Mouse (Mus musculus) activated CD4-positive, CD25-positive, alpha-beta regulatory T cell, adult 9 weeks (primary cell): ENCODE data around the gene 1110012L19Rik. TPM values are rescaled to one million over a fixed set of nuclear protein-coding genes. Genes with fewer than 3 reads are reported as not detected.

Experiments
- polyA plus RNA-seq: library from polyadenylated mRNA; unstranded; fragments of 100-300 nt; shearing (Covaris generic); gene quantifications from one replicate; pipeline ENCODE4 v1.2.1, GENCODE M21; 2017

The 1110012L19Rik gene
- polyA plus RNA-seq = 34.1 TPM

GRCm38 (mm10) chrX:70385276-70385961 lies at the start of gene 1110012L19Rik:
1110012L19Rik (plus strand) TSS chrX:70385877.

GRCm38 (mm10) chrX:70364661-70365613 lies 20.7 kb upstream of the 1110012L19Rik start, which contains the start of gene Ids:
Ids (minus strand) TSS chrX:70365084.

Other genes starting within 250 kb of the 1110012L19Rik start
- gene Ids, start 20.8 kb upstream of the 1110012L19Rik start, polyA plus RNA-seq = 28.3 TPM
- gene Tmem185a, start 91.3 kb downstream of the 1110012L19Rik start, polyA plus RNA-seq = 39.6 TPM